Mouse (Mus musculus): ENCODE results near the gene Lyl1.

GRCm38 (mm10) chr8:84708774-84709475, 7.7 kb downstream of the Lyl1 start:
- TF ChIP-seq CTCF (IDR thresholded peaks at IDR 0.05; ENCODE audit: low read depth, low read length) (peak; percentile 91), POLR2A (IDR thresholded peaks at IDR 0.05; ENCODE audit: insufficient read depth, low read length) (no peak)

Measured in ES-Bruce4 (cell line).